Mouse (Mus musculus): ENCODE data around the gene Plekhm1. TPM values are rescaled to one million over a fixed set of nuclear protein-coding genes. Genes with fewer than 3 reads are reported as not detected.
"Not testable (repeated sequence)": the region's sequence is repeated elsewhere in the genome, so short reads cannot be mapped to it uniquely, and the experiment has no call there.

Plekhm1 gene
- polyA plus RNA-seq, 1 experiment from 2014 or later, result 9.4 TPM

DNA sequence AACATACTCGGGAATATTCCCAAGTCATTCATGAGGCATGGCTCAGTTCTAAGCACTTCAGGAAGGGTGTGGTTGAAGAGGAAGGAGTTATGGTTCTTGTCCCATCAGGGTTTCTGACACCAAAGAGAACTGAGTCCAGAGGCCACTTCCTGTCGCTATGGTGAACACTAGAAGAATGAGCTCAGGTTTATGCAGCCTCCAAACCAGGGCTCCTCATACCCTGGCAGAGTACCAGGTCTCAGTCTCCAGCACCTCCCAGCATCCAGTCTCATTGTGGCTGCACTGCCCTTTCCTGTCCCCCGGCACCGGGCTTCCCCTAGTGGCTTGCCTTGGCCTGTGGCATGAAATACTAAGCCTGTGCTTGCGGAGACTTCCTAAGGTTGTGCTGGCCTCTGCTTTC lies 6.7 kb upstream of the Plekhm1 start:
- Histone ChIP-seq H3K4me1 (ENCODE audit: insufficient read depth) (no peaks in the 10 kb centered on the region), H3K27me3 (ENCODE audit: insufficient read depth, low read length) (no peaks in the 10 kb centered on the region), H3K27ac (ENCODE audit: low read depth) (no peak overlapping the region), H3K9me3 (ENCODE audit: low read depth, low read length) (no peaks in the 10 kb centered on the region), H3K4me3 (ENCODE audit: low read depth, low read length) (no peak overlapping the region), H3K9ac (no peak overlapping the region), H3K36me3 (ENCODE audit: insufficient read depth) (no peaks in the 10 kb centered on the region), H3K4me2 (no peak overlapping the region)
- ATAC-seq (ENCODE audit: insufficient read depth) (no peak), DNase-seq (no peak)
- WGBS, result 60% methylated on average over 5 of the region's 5 CpGs
- no peak for TF ChIP-seq CTCF (IDR thresholded peaks at IDR 0.05; ENCODE audit: low read depth)

DNA sequence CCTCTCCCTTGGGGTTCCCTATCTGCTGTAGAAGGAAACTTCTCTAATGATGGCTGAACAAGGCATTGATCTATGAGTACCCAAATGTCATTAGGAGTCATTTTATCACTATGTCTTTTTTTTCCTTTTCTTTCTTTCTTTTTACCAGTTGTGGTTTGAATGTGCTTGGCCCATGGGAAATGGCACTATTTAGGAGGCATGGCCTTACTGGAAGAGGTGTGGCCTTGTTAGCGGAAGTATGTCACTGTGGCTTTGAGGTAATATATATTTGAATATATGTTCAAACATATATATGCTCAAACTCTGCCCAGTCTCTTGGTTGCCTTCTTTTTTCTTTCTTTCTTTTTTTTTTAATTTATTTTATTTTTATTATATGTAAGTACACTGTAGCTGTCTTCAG lies 1.0 kb upstream of the Plekhm1 start:
- no peak overlapping the region for H3K4me3 ChIP-seq (ENCODE audit: low read depth, low read length)
- ATAC-seq (ENCODE audit: insufficient read depth) (no peak), DNase-seq (no peak)
- H3K9me3 ChIP-seq (ENCODE audit: low read depth, low read length), result no peaks in the 10 kb centered on the region
- TF ChIP-seq CTCF (IDR thresholded peaks at IDR 0.05; ENCODE audit: low read depth), result no peak
- WGBS, result 86% methylated on average over 1 of the region's 1 CpGs
- no peak overlapping the region for H3K9ac ChIP-seq
- H3K4me2 ChIP-seq, result peak overlapping the region; percentile 90
- no peaks in the 10 kb centered on the region for H3K36me3 ChIP-seq (ENCODE audit: insufficient read depth)
- H3K27me3 ChIP-seq (ENCODE audit: insufficient read depth, low read length), result no peaks in the 10 kb centered on the region
- peaks cover 6% of the 10 kb centered on the region; the same call in 1 of the 2 replicates for H3K4me1 ChIP-seq (ENCODE audit: insufficient read depth)
- H3K27ac ChIP-seq (ENCODE audit: low read depth), result no peak overlapping the region

- ATAC-seq (ENCODE audit: insufficient read depth) (peak; percentile 63; the same call in 1 of the 2 replicates), DNase-seq (no peak)
- peak overlapping the region; percentile 89 for H3K4me3 ChIP-seq (ENCODE audit: low read depth, low read length)
- H3K4me1 ChIP-seq (ENCODE audit: insufficient read depth), result peaks cover 6% of the 10 kb centered on the region; the same call in 1 of the 2 replicates
- peak overlapping the region; percentile 73 for H3K9ac ChIP-seq
- peak overlapping the region; percentile 90 for H3K4me2 ChIP-seq
- H3K36me3 ChIP-seq (ENCODE audit: insufficient read depth), result no peaks in the 10 kb centered on the region
- peak overlapping the region; percentile 36; the same call in 1 of the 2 replicates for H3K27ac ChIP-seq (ENCODE audit: low read depth)
- H3K9me3 ChIP-seq (ENCODE audit: low read depth, low read length), result no peaks in the 10 kb centered on the region
- no peaks in the 10 kb centered on the region for H3K27me3 ChIP-seq (ENCODE audit: insufficient read depth, low read length)
- no peak for TF ChIP-seq CTCF (IDR thresholded peaks at IDR 0.05; ENCODE audit: low read depth)
- WGBS, result 4% methylated on average over 14 of the region's 14 CpGs
These were observed 500 bp upstream of the Plekhm1 start for GRCm38 (mm10) chr11:103412950-103413423.

- Histone ChIP-seq H3K27me3 (ENCODE audit: insufficient read depth, low read length) (no peaks in the 10 kb centered on the region), H3K9me3 (ENCODE audit: low read depth, low read length) (no peaks in the 10 kb centered on the region), H3K4me3 (ENCODE audit: low read depth, low read length) (peak overlapping the region; percentile 89; the same call in 1 of the 2 replicates), H3K4me2 (peak overlapping the region; percentile 90), H3K9ac (no peak overlapping the region), H3K36me3 (ENCODE audit: insufficient read depth) (no peaks in the 10 kb centered on the region), H3K4me1 (ENCODE audit: insufficient read depth) (peaks cover 6% of the 10 kb centered on the region; the same call in 1 of the 2 replicates), H3K27ac (ENCODE audit: low read depth) (no peak overlapping the region)
- no peak for ATAC-seq (ENCODE audit: insufficient read depth)
- DNase-seq, result no peak
- WGBS, result 78% methylated on average over 1 of the region's 1 CpGs
- no peak for TF ChIP-seq CTCF (IDR thresholded peaks at IDR 0.05; ENCODE audit: low read depth)
These were observed 1.2 kb downstream of the Plekhm1 start for GRCm38 (mm10) chr11:103411301-103411700.

DNA sequence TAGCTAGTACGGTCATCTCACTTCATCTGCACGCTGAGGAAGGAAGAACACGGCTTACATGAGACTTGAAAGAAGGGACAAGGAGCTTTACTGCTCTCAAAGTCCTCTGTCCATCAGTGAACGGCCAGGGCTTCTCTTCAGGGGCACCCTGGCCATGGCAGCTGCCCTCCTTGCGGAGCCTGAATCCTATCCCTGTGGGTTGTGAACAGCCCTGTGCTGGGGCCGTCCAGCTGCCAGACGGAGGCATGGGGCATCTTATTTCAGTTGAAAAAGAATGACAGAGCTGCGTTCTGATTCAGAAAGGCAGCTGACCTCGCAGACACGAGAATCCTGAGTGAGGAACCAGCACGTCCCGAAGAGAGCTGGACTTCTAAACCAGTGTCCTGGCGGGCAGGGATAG lies 3.6 kb downstream of the Plekhm1 start:
- WGBS, result 92% methylated on average over 13 of the region's 13 CpGs
- no peak for ATAC-seq (ENCODE audit: insufficient read depth)
- H3K4me1 ChIP-seq (ENCODE audit: insufficient read depth), result peaks cover 6% of the 10 kb centered on the region; the same call in 1 of the 2 replicates

DNA sequence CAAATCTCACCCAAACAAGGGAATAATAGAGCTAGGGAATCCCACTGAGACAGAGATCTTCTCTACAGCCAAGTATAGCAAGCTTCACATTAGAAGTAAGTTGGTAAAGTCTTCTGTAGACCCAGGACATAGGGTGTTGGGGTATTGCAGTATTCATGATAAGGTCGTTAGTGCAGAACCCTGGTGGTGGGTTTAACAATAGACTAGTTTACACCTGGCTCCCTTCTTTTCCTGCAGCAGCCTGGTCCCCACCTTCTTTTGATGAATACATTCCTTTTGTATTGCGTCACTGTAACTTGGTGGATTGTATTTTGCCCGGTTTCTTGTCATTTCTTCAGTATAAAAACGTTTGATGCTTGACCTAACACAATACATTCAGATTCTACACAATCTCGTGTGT lies 5.4 kb downstream of the Plekhm1 start:
- DNase-seq; H3K27ac ChIP-seq (ENCODE audit: low read depth); H3K4me3 ChIP-seq (ENCODE audit: low read depth, low read length); H3K9ac ChIP-seq; H3K27me3 ChIP-seq (ENCODE audit: insufficient read depth, low read length); ATAC-seq (ENCODE audit: insufficient read depth); H3K4me2 ChIP-seq; H3K4me1 ChIP-seq (ENCODE audit: insufficient read depth); H3K9me3 ChIP-seq (ENCODE audit: low read depth, low read length): not testable (repeated sequence)
- peaks cover 12% of the 10 kb centered on the region; the same call in 1 of the 2 replicates for H3K36me3 ChIP-seq (ENCODE audit: insufficient read depth)
- WGBS, result 49% methylated on average over 5 of the region's 5 CpGs

More for the DNA sequence above, 3.6 kb downstream of the Plekhm1 start:
- Histone ChIP-seq H3K4me3 (ENCODE audit: low read depth, low read length) (no peak overlapping the region), H3K4me2 (no peak overlapping the region), H3K27ac (ENCODE audit: low read depth) (no peak overlapping the region), H3K9ac (no peak overlapping the region), H3K36me3 (ENCODE audit: insufficient read depth) (no peaks in the 10 kb centered on the region), H3K27me3 (ENCODE audit: insufficient read depth, low read length) (no peaks in the 10 kb centered on the region), H3K9me3 (ENCODE audit: low read depth, low read length) (no peaks in the 10 kb centered on the region)
- no peak for DNase-seq
- TF ChIP-seq CTCF (IDR thresholded peaks at IDR 0.05; ENCODE audit: low read depth), result no peak

GRCm38 (mm10) chr11:103406551-103406950 lies 5.9 kb downstream of the Plekhm1 start:
- WGBS, result 67% methylated on average over 7 of the region's 7 CpGs
- Histone ChIP-seq H3K27me3 (ENCODE audit: insufficient read depth, low read length) (no peaks in the 10 kb centered on the region), H3K4me3 (ENCODE audit: low read depth, low read length) (no peak overlapping the region), H3K27ac (ENCODE audit: low read depth) (no peak overlapping the region), H3K36me3 (ENCODE audit: insufficient read depth) (peaks cover 13% of the 10 kb centered on the region; the same call in 1 of the 2 replicates), H3K9me3 (ENCODE audit: low read depth, low read length) (no peaks in the 10 kb centered on the region), H3K4me1 (ENCODE audit: insufficient read depth) (peaks cover 2% of the 10 kb centered on the region; the same call in 1 of the 2 replicates), H3K9ac (no peak overlapping the region), H3K4me2 (no peak overlapping the region)
- DNase-seq, result no peak
- no peak for TF ChIP-seq CTCF (IDR thresholded peaks at IDR 0.05; ENCODE audit: low read depth)
- ATAC-seq (ENCODE audit: insufficient read depth), result no peak
